Mouse (Mus musculus): ENCODE measurements around the gene Tbx15. TPM values are rescaled to one million over a fixed set of nuclear protein-coding genes. Genes with fewer than 3 reads are reported as not detected.

The Tbx15 gene
- polyA plus RNA-seq, 1 experiment: 1.5 TPM

DNA sequence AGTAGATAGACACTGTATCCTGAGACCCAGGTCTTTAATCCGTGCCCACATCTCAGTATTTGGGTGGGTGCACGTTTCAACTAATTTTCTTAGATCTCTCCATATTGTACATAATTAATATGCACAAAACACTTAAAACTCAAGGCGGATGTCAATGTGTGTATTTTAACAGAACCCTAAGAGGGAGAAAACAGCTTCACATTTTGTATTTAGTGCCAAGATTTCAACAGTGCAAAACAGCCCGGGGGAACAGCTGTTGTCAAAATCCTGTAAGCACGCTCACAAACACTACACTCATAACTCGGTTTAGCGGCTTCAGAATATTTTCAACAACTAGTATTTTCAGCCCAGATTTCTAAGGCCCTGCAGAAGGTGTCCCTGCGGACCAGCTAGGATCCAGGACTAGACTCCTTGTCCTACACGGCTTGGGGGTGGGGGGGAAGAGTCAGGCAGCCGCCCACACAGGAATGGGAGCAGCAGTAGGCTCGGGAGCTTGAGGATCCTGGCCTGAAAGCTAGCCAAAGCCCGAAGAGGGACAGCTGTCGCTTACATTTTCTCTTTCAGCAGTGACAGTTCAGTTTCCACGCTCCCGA is 14.5 kb downstream of the Tbx15 start:
- Histone ChIP-seq H3K4me3 (ENCODE audit: insufficient read depth, low read length) (no peak overlapping the region), H3K27ac (ENCODE audit: insufficient read depth, low read length) (no peak overlapping the region), H3K4me1 (ENCODE audit: control insufficient read depth, insufficient read depth, low read length) (no peaks in the 10 kb centered on the region)
- TF ChIP-seq POLR2A (IDR thresholded peaks at IDR 0.05; ENCODE audit: extremely low read depth, insufficient read depth, low read length) (no peak), CTCF (IDR thresholded peaks at IDR 0.05; ENCODE audit: extremely low read depth, insufficient read depth, low read length) (no peak)

- Histone ChIP-seq H3K27ac (ENCODE audit: insufficient read depth, low read length) (no peak overlapping the region), H3K4me1 (ENCODE audit: control insufficient read depth, insufficient read depth, low read length) (no peaks in the 10 kb centered on the region), H3K4me3 (ENCODE audit: insufficient read depth, low read length) (no peak overlapping the region)
- TF ChIP-seq POLR2A (IDR thresholded peaks at IDR 0.05; ENCODE audit: extremely low read depth, insufficient read depth, low read length): no peak
- no peak for TF ChIP-seq CTCF (IDR thresholded peaks at IDR 0.05; ENCODE audit: extremely low read depth, insufficient read depth, low read length)
These were observed 15.5 kb downstream of the Tbx15 start for GRCm38 (mm10) chr3:99255411-99256365.

- H3K27ac ChIP-seq (ENCODE audit: insufficient read depth, low read length): no peak overlapping the region
- no peaks in the 10 kb centered on the region for H3K4me1 ChIP-seq (ENCODE audit: control insufficient read depth, insufficient read depth, low read length)
- no peak for TF ChIP-seq CTCF (IDR thresholded peaks at IDR 0.05; ENCODE audit: extremely low read depth, insufficient read depth, low read length)
- TF ChIP-seq POLR2A (IDR thresholded peaks at IDR 0.05; ENCODE audit: extremely low read depth, insufficient read depth, low read length): no peak
- H3K4me3 ChIP-seq (ENCODE audit: insufficient read depth, low read length): no peak overlapping the region
These were observed 16.2 kb downstream of the Tbx15 start for GRCm38 (mm10) chr3:99256366-99256750.

GRCm38 (mm10) chr3:99256766-99257165 is 16.6 kb downstream of the Tbx15 start:
- Histone ChIP-seq H3K4me3 (ENCODE audit: insufficient read depth, low read length) (no peak overlapping the region), H3K27ac (ENCODE audit: insufficient read depth, low read length) (no peak overlapping the region), H3K4me1 (ENCODE audit: control insufficient read depth, insufficient read depth, low read length) (no peaks in the 10 kb centered on the region)
- no peak for TF ChIP-seq POLR2A (IDR thresholded peaks at IDR 0.05; ENCODE audit: extremely low read depth, insufficient read depth, low read length)
- no peak for TF ChIP-seq CTCF (IDR thresholded peaks at IDR 0.05; ENCODE audit: extremely low read depth, insufficient read depth, low read length)

DNA sequence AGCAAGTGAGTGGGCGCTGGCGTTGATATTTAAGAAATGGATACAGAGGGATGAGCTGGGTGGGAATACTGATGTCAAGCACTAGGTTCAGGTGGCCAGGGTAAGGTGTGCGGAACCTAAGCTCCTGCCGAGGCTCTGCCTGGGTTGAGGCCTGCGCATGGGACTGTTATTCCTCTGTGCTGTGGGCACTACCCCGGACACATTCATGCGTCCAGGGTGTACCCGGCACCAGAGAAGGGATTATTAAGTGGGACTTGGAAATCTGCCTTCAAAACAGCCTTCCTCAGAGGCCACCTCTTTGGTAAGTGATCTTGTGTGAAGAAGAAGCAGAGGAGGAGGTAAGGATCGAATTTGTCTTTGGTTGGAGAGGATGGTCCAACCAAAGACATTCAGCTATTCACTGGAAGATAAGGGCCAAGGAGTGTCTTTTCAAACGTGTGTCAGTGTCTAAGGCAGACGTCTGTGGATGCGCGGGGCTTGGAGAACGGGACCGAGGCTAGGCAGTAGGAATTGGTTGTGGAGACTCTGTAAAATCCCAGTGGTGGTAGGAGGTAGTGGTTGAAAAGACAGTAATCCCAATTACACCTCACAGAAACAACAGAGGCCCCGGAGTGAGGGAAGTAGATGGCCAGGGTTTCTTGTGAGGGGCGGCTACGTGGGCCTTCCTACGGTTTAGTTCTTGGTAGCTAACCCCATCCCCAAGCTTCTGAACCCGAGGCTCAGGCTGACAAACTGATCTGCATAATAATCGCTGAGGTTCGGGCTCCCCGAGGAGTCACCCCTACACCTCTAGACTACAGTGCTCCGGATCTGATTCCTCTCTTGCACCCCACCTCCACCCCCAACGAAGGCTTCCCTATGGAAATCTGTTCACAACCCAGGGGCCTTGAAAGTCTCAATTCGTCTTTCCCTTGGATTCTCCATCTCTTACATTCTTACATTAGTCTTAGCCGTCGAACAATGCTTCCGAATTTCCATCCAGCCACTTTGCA is 17.7 kb downstream of the Tbx15 start:
- no peaks in the 10 kb centered on the region for H3K4me1 ChIP-seq (ENCODE audit: control insufficient read depth, insufficient read depth, low read length)
- H3K4me3 ChIP-seq (ENCODE audit: insufficient read depth, low read length): no peak overlapping the region
- TF ChIP-seq POLR2A (IDR thresholded peaks at IDR 0.05; ENCODE audit: extremely low read depth, insufficient read depth, low read length) (no peak), CTCF (IDR thresholded peaks at IDR 0.05; ENCODE audit: extremely low read depth, insufficient read depth, low read length) (no peak)
- H3K27ac ChIP-seq (ENCODE audit: insufficient read depth, low read length): no peak overlapping the region

DNA sequence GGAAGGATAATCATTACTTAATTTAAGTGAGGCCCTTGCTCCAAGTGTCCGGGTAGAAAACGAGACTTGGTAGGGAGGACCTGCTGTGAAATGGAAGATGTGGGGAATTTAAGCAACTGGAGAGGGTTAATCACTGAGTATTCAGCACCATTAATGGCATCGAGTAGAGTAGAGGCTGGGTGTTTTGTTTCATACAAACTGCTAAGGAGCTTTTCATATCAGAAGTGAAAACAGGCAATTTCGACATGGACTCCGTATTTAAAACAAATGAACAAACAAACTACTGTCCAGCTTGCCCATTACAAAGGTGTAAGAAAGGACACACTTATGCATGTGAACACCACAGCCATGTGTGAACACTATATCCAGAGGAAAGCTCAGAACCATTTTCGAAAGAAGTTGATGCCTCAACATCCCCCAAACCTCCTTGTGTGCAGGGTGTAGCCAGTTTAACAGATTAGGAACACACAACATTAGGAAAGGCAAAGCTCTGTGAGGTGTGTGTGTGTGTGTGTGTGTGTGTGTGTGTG is 19.6 kb downstream of the Tbx15 start:
- no peak for TF ChIP-seq CTCF (IDR thresholded peaks at IDR 0.05; ENCODE audit: extremely low read depth, insufficient read depth, low read length)
- no peak for TF ChIP-seq POLR2A (IDR thresholded peaks at IDR 0.05; ENCODE audit: extremely low read depth, insufficient read depth, low read length)
- H3K4me1 ChIP-seq (ENCODE audit: control insufficient read depth, insufficient read depth, low read length): no peaks in the 10 kb centered on the region
- no peak overlapping the region for H3K27ac ChIP-seq (ENCODE audit: insufficient read depth, low read length)
- H3K4me3 ChIP-seq (ENCODE audit: insufficient read depth, low read length): no peak overlapping the region

GRCm38 (mm10) chr3:99260395-99260794 is 20.2 kb downstream of the Tbx15 start:
- H3K27ac ChIP-seq (ENCODE audit: insufficient read depth, low read length): no peak overlapping the region
- H3K4me1 ChIP-seq (ENCODE audit: control insufficient read depth, insufficient read depth, low read length): no peaks in the 10 kb centered on the region
- no peak overlapping the region for H3K4me3 ChIP-seq (ENCODE audit: insufficient read depth, low read length)
- no peak for TF ChIP-seq POLR2A (IDR thresholded peaks at IDR 0.05; ENCODE audit: extremely low read depth, insufficient read depth, low read length)
- no peak for TF ChIP-seq CTCF (IDR thresholded peaks at IDR 0.05; ENCODE audit: extremely low read depth, insufficient read depth, low read length)

GRCm38 (mm10) chr3:99261371-99261791 is 21.2 kb downstream of the Tbx15 start:
- TF ChIP-seq POLR2A (IDR thresholded peaks at IDR 0.05; ENCODE audit: extremely low read depth, insufficient read depth, low read length) (no peak), CTCF (IDR thresholded peaks at IDR 0.05; ENCODE audit: extremely low read depth, insufficient read depth, low read length) (no peak)
- Histone ChIP-seq H3K4me1 (ENCODE audit: control insufficient read depth, insufficient read depth, low read length) (no peaks in the 10 kb centered on the region), H3K4me3 (ENCODE audit: insufficient read depth, low read length) (no peak overlapping the region)

GRCm38 (mm10) chr3:99261986-99262385 is 21.8 kb downstream of the Tbx15 start:
- no peak for TF ChIP-seq POLR2A (IDR thresholded peaks at IDR 0.05; ENCODE audit: extremely low read depth, insufficient read depth, low read length)
- no peak for TF ChIP-seq CTCF (IDR thresholded peaks at IDR 0.05; ENCODE audit: extremely low read depth, insufficient read depth, low read length)
- Histone ChIP-seq H3K4me3 (ENCODE audit: insufficient read depth, low read length) (no peak overlapping the region), H3K27ac (ENCODE audit: insufficient read depth, low read length) (no peak overlapping the region), H3K4me1 (ENCODE audit: control insufficient read depth, insufficient read depth, low read length) (no peaks in the 10 kb centered on the region)

More at GRCm38 (mm10) chr3:99261371-99261791, 21.2 kb downstream of the Tbx15 start:
- no peak overlapping the region for H3K27ac ChIP-seq (ENCODE audit: insufficient read depth, low read length)
